In genomic region chr13:14142294-14142966, GRCm38 (mm10) we compare ENCODE assay signal across 13 mouse cellular contexts.
A peak's percentile ranks its signal among the peaks of the same experiment; 100 is the strongest.
DNase-seq lines count a peak whose midpoint lies in the region; ATAC-seq and TF ChIP-seq lines count a peak whose summit lies in the region.
"Had no signal": no experiment of that assay in that cellular context is flagged by ENCODE, and none has a peak within 500 bp of the region (broad histone marks: within the 10 kb centered on the region; RNA-seq: fewer than 3 reads in every experiment).

No protein-coding gene starts in this region.

- no peak; the same call in 1 of the 2 replicates for TF ChIP-seq RAD21 in CH12.LX (IDR thresholded peaks at IDR 0.05; ENCODE audit: low read depth, low read length)

- H3K9me3 ChIP-seq in heart, embryonic 11.5 days (replicated peaks; ENCODE audit: control insufficient read depth, low read length): no peaks in the 10 kb centered on the region
- no peaks in the 10 kb centered on the region for H3K9me3 ChIP-seq in CH12.LX (replicated peaks; ENCODE audit: low read length)
- H3K9me3 ChIP-seq in liver, embryonic 14.5 days (ENCODE audit: control insufficient read depth, low read length): no peaks in the 10 kb centered on the region
- H3K9me3 ChIP-seq: hindbrain, embryonic 12.5 days; lung, embryonic 15.5 days had no signal

- in situ Hi-C loops in CH12.LX (cut with MboI; ENCODE audit: low pct_ligation_motif_present, low pct_unique_long_range_greater_than_20kb, low sequenced_read_pairs): no loop called here

- no peaks in the 10 kb centered on the region for H3K4me1 ChIP-seq in heart, embryonic 11.5 days (ENCODE audit: control insufficient read depth, insufficient read depth, low read length)
- peaks cover 0 to 6% of the 10 kb centered on the region in 2 experiments; a peak in 1 of 4 replicates for H3K4me1 ChIP-seq in CH12.LX (ENCODE audit: control insufficient read depth in 1 of 2, insufficient read depth in 2 of 2)
- H3K4me1 ChIP-seq in liver, embryonic 14.5 days (replicated peaks; ENCODE audit: control insufficient read depth in 2 of 2, insufficient read depth in 2 of 2, low read length in 1 of 2): peaks cover 9 to 12% of the 10 kb centered on the region in 2 experiments
- H3K4me1 ChIP-seq: hindbrain, embryonic 12.5 days; lung, embryonic 15.5 days had no signal

- H3K36me3 ChIP-seq in heart, embryonic 11.5 days (ENCODE audit: control insufficient read depth, insufficient read depth, low read length): peaks cover 3% of the 10 kb centered on the region
- H3K36me3 ChIP-seq in CH12.LX (replicated peaks in 1 of 2; ENCODE audit: control insufficient read depth in 1 of 2, insufficient read depth in 1 of 2, low read length in 1 of 2): peaks cover 3 to 29% of the 10 kb centered on the region in 2 experiments
- H3K36me3 ChIP-seq in liver, embryonic 14.5 days (replicated peaks; ENCODE audit: control insufficient read depth, insufficient read depth, low read depth): no peaks in the 10 kb centered on the region; the same call in 1 of the 2 replicates

- ATAC-seq in heart, embryonic 11.5 days (replicated peaks; ENCODE audit: insufficient number of reproducible peaks, low FRiP score, low TSS enrichment): 0 out of 2 replicates have a peak, but pooled peaks have one; percentile 52
- peak; percentile 98 for ATAC-seq in liver, embryonic 14.5 days (ENCODE audit: insufficient read depth)

- TF ChIP-seq EP300 in CH12.LX (IDR thresholded peaks at IDR 0.05; ENCODE audit: low read length): no peak
- TF ChIP-seq EP300 in liver, embryonic 14.5 days (IDR thresholded peaks at IDR 0.05; ENCODE audit: low read depth): peak; percentile 79

- WGBS in heart, embryonic 11.5 days (ENCODE audit: insufficient replicate concordance): 68% methylated on average over 2 of the region's 2 CpGs
- WGBS in liver, embryonic 14.5 days (ENCODE audit: insufficient replicate concordance): 16% methylated on average over 2 of the region's 2 CpGs

- no peak for TF ChIP-seq POLR2A in CH12.LX (IDR thresholded peaks at IDR 0.05; ENCODE audit: low read depth, low read length)

- H3K4me3 ChIP-seq in heart, embryonic 11.5 days (ENCODE audit: low read depth, low read length): no peak overlapping the region
- no peak overlapping the region for H3K4me3 ChIP-seq in CH12.LX (replicated peaks in 1 of 3; ENCODE audit: low read depth in 2 of 3, low read length in 2 of 3, poor library complexity in 1 of 3)
- H3K4me3 ChIP-seq in liver, embryonic 14.5 days (ENCODE audit: insufficient read depth in 1 of 2, low read depth in 2 of 2, low read length in 2 of 2): no peak overlapping the region
- H3K4me3 ChIP-seq: hindbrain, embryonic 12.5 days; lung, embryonic 15.5 days had no signal

- no peak overlapping the region for H3K9ac ChIP-seq in heart, embryonic 11.5 days (ENCODE audit: low read depth, low read length)
- H3K9ac ChIP-seq in CH12.LX (ENCODE audit: insufficient read depth, low read depth): no peak overlapping the region
- peak overlapping the region; percentile 43 for H3K9ac ChIP-seq in liver, embryonic 14.5 days (replicated peaks)
- H3K9ac ChIP-seq: hindbrain, embryonic 12.5 days; lung, embryonic 15.5 days had no signal

- H3K79me2 ChIP-seq in CH12.LX (replicated peaks; ENCODE audit: control insufficient read depth, extremely low read depth, insufficient read depth, poor library complexity, severe bottlenecking): no peaks in the 10 kb centered on the region

- intact Hi-C loops in heart, postnatal 36 days (cut with DNase I): no loop called here
- intact Hi-C loops in left cerebral cortex, postnatal 10 days (cut with DNase I): no loop called here

- no peak for DNase-seq in heart, postnatal 36 days
- DNase-seq in CH12.LX (ENCODE audit: extremely low read depth): peak; percentile 11
- peak; percentile 14 for DNase-seq in brain, adult 2 months (ENCODE audit: low read depth, low spot score)
- DNase-seq in liver, embryonic 14.5 days (ENCODE audit: low read depth in 3 of 3, low spot score in 3 of 3): peak; percentile 74 to 77 (median 75)
- DNase-seq in left cerebral cortex, postnatal 10 days (ENCODE audit: extremely low spot score in 1 of 2, low spot score in 2 of 2): no peak
- DNase-seq in left cerebral cortex, adult 11 months (ENCODE audit: low spot score): no peak
- no peak for DNase-seq in layer of hippocampus, adult 8-10 months (ENCODE audit: low spot score in 2 of 2)
- DNase-seq: gastrocnemius, postnatal 25 days; layer of hippocampus, adult 9-11 months; thymus, postnatal 4 days had no signal

- no peak overlapping the region for H3K27ac ChIP-seq in heart, embryonic 11.5 days (ENCODE audit: low read depth, low read length)
- no peak overlapping the region for H3K27ac ChIP-seq in CH12.LX (ENCODE audit: insufficient read depth, low read depth)
- H3K27ac ChIP-seq in liver, embryonic 14.5 days: peak overlapping the region; percentile 64
- H3K27ac ChIP-seq: hindbrain, embryonic 12.5 days; lung, embryonic 15.5 days had no signal

- dilution Hi-C loops in CH12.LX (cut with MboI; ENCODE audit: extremely low pct_ligation_motif_present, extremely low pct_unique_long_range_greater_than_20kb, low sequenced_read_pairs): no loop called here

- no peak overlapping the region for H3K4me2 ChIP-seq in heart, embryonic 11.5 days
- H3K4me2 ChIP-seq in CH12.LX (ENCODE audit: insufficient read depth, low read depth, poor library complexity, severe bottlenecking): no peak overlapping the region
- peak overlapping the region; percentile 57 for H3K4me2 ChIP-seq in liver, embryonic 14.5 days (ENCODE audit: low read depth)
- H3K4me2 ChIP-seq: hindbrain, embryonic 12.5 days; lung, embryonic 15.5 days had no signal

- TF ChIP-seq CTCF in CH12.LX (conservative IDR thresholded peaks at IDR 0.05 in 1 of 2, IDR thresholded peaks at IDR 0.05 in 1 of 2; ENCODE audit: low read depth in 2 of 2, low read length in 2 of 2): peak in 1 of 2 experiments; percentile 29; a peak in 2 of 4 replicates
- TF ChIP-seq CTCF in liver, embryonic 14.5 days (IDR thresholded peaks at IDR 0.05; ENCODE audit: low read depth): peak; percentile 72

- no peaks in the 10 kb centered on the region for H3K27me3 ChIP-seq in heart, embryonic 11.5 days (ENCODE audit: control insufficient read depth, insufficient read depth, low read length)
- H3K27me3 ChIP-seq in CH12.LX (replicated peaks): no peaks in the 10 kb centered on the region
- H3K27me3 ChIP-seq in liver, embryonic 14.5 days (ENCODE audit: control insufficient read depth, insufficient read depth, low read length): no peaks in the 10 kb centered on the region
- H3K27me3 ChIP-seq: hindbrain, embryonic 12.5 days; lung, embryonic 15.5 days had no signal

TF ChIP-seq in CH12.LX, 34 proteins besides CTCF, POLR2A, EP300 and RAD21:
- TF ChIP-seq JUN (IDR thresholded peaks at IDR 0.05; ENCODE audit: insufficient read depth, low read depth, low read length) (no peak), ETS1 (conservative IDR thresholded peaks at IDR 0.05; ENCODE audit: low read depth, low read length) (no peak), PAX5 (IDR thresholded peaks at IDR 0.05; ENCODE audit: low read length) (no peak), CHD1 (IDR thresholded peaks at IDR 0.05; ENCODE audit: low read depth, low read length) (no peak), SMC3 (IDR thresholded peaks at IDR 0.05; ENCODE audit: low read depth, low read length) (no peak), TBP (conservative IDR thresholded peaks at IDR 0.05; ENCODE audit: low read depth, low read length) (no peak), JUND (conservative IDR thresholded peaks at IDR 0.05; ENCODE audit: low read depth, low read length) (no peak), ZMIZ1 (IDR thresholded peaks at IDR 0.05; ENCODE audit: low read depth, low read length) (no peak), USF2 (conservative IDR thresholded peaks at IDR 0.05; ENCODE audit: low read depth, low read length) (no peak), GABPA (IDR thresholded peaks at IDR 0.05; ENCODE audit: insufficient replicate concordance, low read depth, low read length) (no peak), USF1 (IDR thresholded peaks at IDR 0.05; ENCODE audit: low read depth, low read length) (no peak), POLR2AphosphoS2 (IDR thresholded peaks at IDR 0.05; ENCODE audit: low read depth, low read length) (no peak), HCFC1 (IDR thresholded peaks at IDR 0.05; ENCODE audit: low read depth, low read length) (no peak), ZNF384 (IDR thresholded peaks at IDR 0.05; ENCODE audit: low read depth, low read length) (no peak), CHD2 (IDR thresholded peaks at IDR 0.05; ENCODE audit: low read length) (no peak), MAFK (IDR thresholded peaks at IDR 0.05; ENCODE audit: insufficient replicate concordance, low read length) (no peak), ZKSCAN1 (IDR thresholded peaks at IDR 0.05; ENCODE audit: borderline replicate concordance, low read depth, low read length) (no peak)
TF ChIP-seq in CH12.LX: peak in this region for 0.

Comparison
In these comparisons a context has a peak if more than half of its experiments do, and no peak if none do; other contexts are left out.
1. DNase-seq: peak in CH12.LX (single experiment), brain, adult 2 months (single experiment) and liver, embryonic 14.5 days (3 of 3); none in heart, postnatal 36 days (0 of 2), left cerebral cortex, postnatal 10 days (0 of 2), left cerebral cortex, adult 11 months (single experiment) and layer of hippocampus, adult 8-10 months (0 of 2).